Comparison of ENCODE assay signal across 1 mouse cellular context in the genomic region with DNA sequence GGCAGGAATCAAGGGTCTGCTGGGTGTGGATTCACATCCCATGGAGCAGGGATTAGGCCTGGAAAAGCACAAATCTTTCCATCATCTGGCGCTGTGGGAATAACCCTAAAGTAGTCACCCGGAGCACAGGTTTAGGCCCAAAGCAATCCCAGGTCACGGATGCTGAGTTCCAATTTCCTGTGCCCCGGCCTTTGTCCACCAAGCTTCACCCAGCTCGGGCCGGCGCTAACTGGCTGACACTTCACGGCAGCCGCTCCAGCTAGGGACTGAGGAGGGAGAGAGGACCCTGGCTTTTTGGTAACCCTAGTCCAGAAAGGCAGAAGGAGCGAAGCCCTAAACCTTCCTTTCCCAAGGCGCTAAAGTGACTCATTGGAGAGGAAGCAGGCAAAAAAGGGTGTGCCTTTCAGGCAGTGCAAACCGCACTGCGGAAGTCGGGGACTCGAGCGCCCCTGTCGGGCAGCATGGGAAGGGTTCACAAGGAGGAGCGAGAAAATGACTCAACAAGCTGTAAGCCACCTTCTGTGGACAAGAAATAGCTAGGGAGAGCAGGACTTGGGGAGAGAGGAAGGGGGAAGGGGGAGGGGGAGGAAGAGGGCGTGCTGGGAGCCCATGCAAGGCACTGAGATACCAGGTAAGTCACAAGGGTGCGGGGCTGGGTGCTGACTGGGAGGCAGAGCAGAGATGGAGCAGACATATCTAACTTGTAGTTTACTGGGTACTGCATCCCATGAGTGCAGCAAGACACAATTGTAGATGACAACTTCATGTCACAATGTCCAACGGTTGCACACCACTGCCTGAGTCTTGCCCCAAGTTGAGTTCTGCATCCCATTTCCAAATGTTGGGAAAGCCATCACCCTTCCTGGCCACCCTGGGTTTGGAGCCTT.
TF ChIP-seq lines count a peak whose summit lies in the region.

No protein-coding gene starts in this region.

TF ChIP-seq in CH12.LX, 34 proteins besides CTCF, POLR2A, EP300 and RAD21:
- TF ChIP-seq ZMIZ1 (IDR thresholded peaks at IDR 0.05; ENCODE audit: low read depth, low read length): no peak
- TF ChIP-seq JUN (IDR thresholded peaks at IDR 0.05; ENCODE audit: insufficient read depth, low read depth, low read length): no peak
- no peak for TF ChIP-seq NRF1 (IDR thresholded peaks at IDR 0.05; ENCODE audit: low read depth, low read length)
- no peak for TF ChIP-seq RCOR1 (conservative IDR thresholded peaks at IDR 0.05; ENCODE audit: low read depth, low read length)
- peak; percentile 39; the same call in 1 of the 2 replicates for TF ChIP-seq ETS1 (conservative IDR thresholded peaks at IDR 0.05; ENCODE audit: low read depth, low read length)
- no peak for TF ChIP-seq TBP (conservative IDR thresholded peaks at IDR 0.05; ENCODE audit: low read depth, low read length)
- TF ChIP-seq USF1 (IDR thresholded peaks at IDR 0.05; ENCODE audit: low read depth, low read length): no peak
- no peak for TF ChIP-seq PAX5 (IDR thresholded peaks at IDR 0.05; ENCODE audit: low read length)
- no peak for TF ChIP-seq JUND (conservative IDR thresholded peaks at IDR 0.05; ENCODE audit: low read depth, low read length)
- TF ChIP-seq TCF12 (IDR thresholded peaks at IDR 0.05; ENCODE audit: low read depth, low read length): peak; percentile 59; the same call in 1 of the 2 replicates
- no peak for TF ChIP-seq NELFE (IDR thresholded peaks at IDR 0.05; ENCODE audit: low read depth, low read length)
- no peak for TF ChIP-seq POLR2AphosphoS2 (IDR thresholded peaks at IDR 0.05; ENCODE audit: low read depth, low read length)
- TF ChIP-seq GABPA (IDR thresholded peaks at IDR 0.05; ENCODE audit: insufficient replicate concordance, low read depth, low read length): no peak
- TF ChIP-seq MAZ (IDR thresholded peaks at IDR 0.05; ENCODE audit: low read depth, low read length): no peak
- no peak for TF ChIP-seq ZNF384 (IDR thresholded peaks at IDR 0.05; ENCODE audit: low read depth, low read length)
- no peak for TF ChIP-seq MAFK (IDR thresholded peaks at IDR 0.05; ENCODE audit: insufficient replicate concordance, low read length)
- peak; percentile 69; the same call in 1 of the 2 replicates for TF ChIP-seq MYC (IDR thresholded peaks at IDR 0.05; ENCODE audit: low read depth, low read length)
- TF ChIP-seq UBTF (IDR thresholded peaks at IDR 0.05; ENCODE audit: low read depth, low read length): no peak
- TF ChIP-seq MAX (IDR thresholded peaks at IDR 0.05; ENCODE audit: low read length): peak; percentile 46; the same call in 1 of the 2 replicates
- TF ChIP-seq USF2 (conservative IDR thresholded peaks at IDR 0.05; ENCODE audit: low read depth, low read length): no peak
- no peak; the same call in 1 of the 2 replicates for TF ChIP-seq CHD2 (IDR thresholded peaks at IDR 0.05; ENCODE audit: low read length)
- TF ChIP-seq IRF4 (IDR thresholded peaks at IDR 0.05; ENCODE audit: low read depth, low read length): peak; percentile 63
- no peak for TF ChIP-seq KAT2A (IDR thresholded peaks at IDR 0.05; ENCODE audit: insufficient replicate concordance, low read length)
- TF ChIP-seq SMC3 (IDR thresholded peaks at IDR 0.05; ENCODE audit: low read depth, low read length): peak; percentile 59
- no peak for TF ChIP-seq E2F4 (IDR thresholded peaks at IDR 0.05; ENCODE audit: insufficient replicate concordance, low read depth, low read length)
- 0 out of 2 replicates have a peak, but pooled peaks have one; percentile 35 for TF ChIP-seq BHLHE40 (IDR thresholded peaks at IDR 0.05; ENCODE audit: low read depth, low read length)
- peak; percentile 80 for TF ChIP-seq SIN3A (IDR thresholded peaks at IDR 0.05; ENCODE audit: low read length)
- TF ChIP-seq ZKSCAN1 (IDR thresholded peaks at IDR 0.05; ENCODE audit: borderline replicate concordance, low read depth, low read length): no peak
- no peak for TF ChIP-seq CHD1 (IDR thresholded peaks at IDR 0.05; ENCODE audit: low read depth, low read length)
- TF ChIP-seq MEF2A (IDR thresholded peaks at IDR 0.05; ENCODE audit: borderline replicate concordance, low read depth, low read length): no peak
- peak; percentile 95 for TF ChIP-seq ELF1 (IDR thresholded peaks at IDR 0.05; ENCODE audit: low read depth, low read length)
- TF ChIP-seq HCFC1 (IDR thresholded peaks at IDR 0.05; ENCODE audit: low read depth, low read length): peak; percentile 50; the same call in 1 of the 2 replicates
- TF ChIP-seq ZC3H11A (IDR thresholded peaks at IDR 0.05; ENCODE audit: low read depth, low read length): no peak
- no peak for TF ChIP-seq MXI1 (IDR thresholded peaks at IDR 0.05; ENCODE audit: low read depth, low read length)
